Mouse (Mus musculus) layer of hippocampus, adult 11-12 months (tissue): ENCODE measurements around the gene Rfc4.
A peak's percentile ranks its signal among the peaks of the same experiment; 100 is the strongest.

Experiments
- DNase-seq: peaks from one replicate; pipeline ENCODE4 v3.0.0; 2022; ENCODE audit warnings: low spot score

Gene Rfc4

DNA sequence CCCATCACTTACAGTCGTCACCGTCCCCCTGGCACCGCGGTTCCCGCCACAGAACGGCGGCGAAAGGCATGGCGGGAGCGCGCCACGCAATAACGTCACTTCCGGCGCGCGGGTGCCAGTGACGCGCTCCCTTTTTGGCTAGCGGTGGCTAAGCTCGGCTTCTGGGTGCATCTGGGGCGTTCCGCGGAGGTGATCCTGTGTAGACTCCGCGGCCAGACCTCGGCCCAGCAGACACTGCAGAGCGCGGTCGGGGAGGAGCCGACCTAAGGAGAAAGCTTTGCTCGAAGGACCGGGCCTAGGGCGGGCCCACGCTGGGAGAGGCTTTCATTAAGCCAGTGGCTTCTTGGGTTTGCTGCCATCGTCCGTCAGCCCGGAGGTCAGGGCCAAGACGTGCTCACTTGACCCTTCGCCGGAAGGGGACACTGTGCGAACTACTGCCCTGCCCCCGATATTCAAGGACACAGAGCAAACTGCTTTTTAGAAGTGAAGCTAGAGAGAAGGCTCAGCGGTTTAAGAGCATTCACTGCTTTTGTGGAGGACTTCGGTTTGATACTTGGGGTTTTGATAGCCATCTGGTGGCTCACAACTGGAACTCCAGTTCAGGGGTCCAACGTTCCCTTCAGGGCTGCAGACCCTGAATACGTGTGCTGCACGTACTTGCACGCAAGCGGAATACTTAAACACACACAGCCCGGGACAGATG is at the start of gene Rfc4:
Rfc4 (minus strand) TSS at position 65 of the 703 bp plus-strand sequence.
- peak; percentile 91 for DNase-seq

DNA sequence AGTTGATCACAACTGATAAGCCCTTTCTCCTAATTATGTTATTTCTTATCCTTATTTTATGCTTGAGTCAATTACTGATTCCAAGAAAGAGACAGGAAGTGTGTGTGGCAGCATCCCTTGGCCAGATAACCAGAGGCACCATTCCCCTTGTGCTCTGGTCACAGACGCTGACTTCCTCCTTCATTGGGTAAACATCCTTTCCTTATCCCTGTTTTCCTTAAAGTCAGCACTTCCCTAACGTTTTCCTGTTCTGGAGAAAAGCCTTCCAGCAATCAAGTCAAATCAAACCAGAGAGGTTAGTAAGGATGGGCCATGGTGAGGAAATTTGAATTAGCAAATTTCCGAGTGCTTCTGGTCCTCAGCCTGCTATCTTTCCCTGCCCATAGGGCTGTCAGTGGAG is 48.4 kb upstream of the Rfc4 start:
- DNase-seq: no peak

- no peak for DNase-seq
Measured at GRCm38 (mm10) chr16:23174855-23175254, 47.3 kb upstream of the Rfc4 start.

- no peak for DNase-seq
Measured at GRCm38 (mm10) chr16:23173904-23174303, 46.4 kb upstream of the Rfc4 start.

DNA sequence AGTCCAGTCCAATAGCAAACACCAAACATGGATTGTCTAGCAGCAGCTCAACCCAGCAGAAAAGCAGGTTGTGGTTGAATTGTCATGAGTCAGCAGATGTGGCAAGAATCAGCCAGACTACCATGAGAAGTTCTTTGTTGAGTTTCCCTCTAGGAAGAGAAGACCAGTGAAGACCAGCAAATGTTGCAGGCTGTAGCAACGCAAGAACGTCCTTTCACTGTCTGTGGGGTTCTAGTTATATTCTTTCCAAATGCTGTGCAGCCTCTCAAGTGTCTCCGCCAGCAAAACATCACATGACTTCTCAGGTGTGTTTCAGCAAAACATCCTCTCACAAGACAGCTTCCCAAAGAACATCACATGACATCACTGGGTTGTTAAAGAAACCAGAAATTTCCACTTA is 43.3 kb upstream of the Rfc4 start:
- no peak for DNase-seq

GRCm38 (mm10) chr16:23167079-23167478 is 39.5 kb upstream of the Rfc4 start:
- DNase-seq: no peak

DNA sequence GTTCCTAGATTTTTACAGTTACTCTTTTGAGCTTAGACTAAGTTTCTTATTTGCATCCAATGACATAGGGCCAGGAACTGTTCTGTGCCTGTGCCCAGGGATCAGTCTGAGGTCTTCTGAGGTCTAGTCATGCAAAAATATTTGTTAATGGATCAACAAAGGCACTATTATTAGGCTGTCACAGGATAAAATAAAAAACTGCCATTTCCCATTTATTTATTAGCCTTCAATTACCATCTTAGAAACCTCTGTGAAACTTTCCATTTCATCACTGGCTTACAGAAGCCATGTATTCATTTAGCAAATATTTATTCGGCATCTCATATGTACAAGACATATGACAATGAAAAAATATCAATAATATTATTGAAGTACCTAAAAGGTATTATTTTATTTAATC is 39.1 kb upstream of the Rfc4 start:
- no peak for DNase-seq

- no peak for DNase-seq
Measured at GRCm38 (mm10) chr16:23165441-23165840, 37.9 kb upstream of the Rfc4 start.

DNA sequence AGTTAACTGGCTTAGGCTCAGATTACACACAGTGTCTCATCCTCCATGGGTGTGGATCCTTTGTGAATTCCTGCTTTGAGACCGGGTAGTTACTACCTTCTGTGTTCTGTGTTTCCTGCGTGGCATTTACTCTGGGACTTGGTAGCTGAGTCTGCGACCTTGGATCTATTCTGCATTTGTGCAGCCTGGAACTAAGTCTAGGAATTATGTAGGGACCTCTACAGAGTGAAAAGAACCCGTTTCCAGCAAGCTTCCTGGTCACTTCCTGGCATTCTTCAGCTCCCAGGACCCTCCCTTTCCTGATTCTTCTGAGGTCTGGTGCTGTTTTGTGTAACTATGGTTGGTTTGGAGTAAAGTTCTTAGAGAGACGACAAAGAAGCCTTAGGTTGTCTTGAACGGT is 36.9 kb upstream of the Rfc4 start:
- DNase-seq: no peak

- DNase-seq: no peak
Measured at GRCm38 (mm10) chr16:23162116-23162515, 34.6 kb upstream of the Rfc4 start.

- DNase-seq: no peak
Measured at GRCm38 (mm10) chr16:23159749-23160148, 32.2 kb upstream of the Rfc4 start.

GRCm38 (mm10) chr16:23158957-23159356 is 31.4 kb upstream of the Rfc4 start:
- DNase-seq: no peak

GRCm38 (mm10) chr16:23158292-23158691 is 30.8 kb upstream of the Rfc4 start:
- no peak for DNase-seq

GRCm38 (mm10) chr16:23157013-23157412 is 29.5 kb upstream of the Rfc4 start:
- no peak for DNase-seq

GRCm38 (mm10) chr16:23154261-23154660 is 26.7 kb upstream of the Rfc4 start:
- DNase-seq: no peak

DNA sequence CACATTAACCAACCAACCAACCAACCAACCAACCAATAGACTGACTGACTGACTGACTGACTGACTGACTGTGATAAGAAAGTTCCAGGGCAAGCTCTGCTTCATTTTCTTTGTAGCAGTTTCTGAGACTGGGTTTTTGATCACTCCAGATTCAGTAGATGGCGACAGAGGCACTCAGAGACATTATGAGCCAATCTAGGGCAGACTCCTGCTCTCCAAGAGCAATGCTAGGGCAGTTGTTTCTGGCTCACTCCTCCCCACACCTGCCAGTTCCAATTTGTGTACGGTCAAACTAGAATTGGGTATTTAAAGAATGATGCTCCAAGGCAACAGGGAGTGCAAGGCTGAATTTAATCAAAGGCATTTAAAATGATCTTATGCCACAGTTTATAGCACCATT is 23.9 kb upstream of the Rfc4 start:
- DNase-seq: peak; percentile 57

DNA sequence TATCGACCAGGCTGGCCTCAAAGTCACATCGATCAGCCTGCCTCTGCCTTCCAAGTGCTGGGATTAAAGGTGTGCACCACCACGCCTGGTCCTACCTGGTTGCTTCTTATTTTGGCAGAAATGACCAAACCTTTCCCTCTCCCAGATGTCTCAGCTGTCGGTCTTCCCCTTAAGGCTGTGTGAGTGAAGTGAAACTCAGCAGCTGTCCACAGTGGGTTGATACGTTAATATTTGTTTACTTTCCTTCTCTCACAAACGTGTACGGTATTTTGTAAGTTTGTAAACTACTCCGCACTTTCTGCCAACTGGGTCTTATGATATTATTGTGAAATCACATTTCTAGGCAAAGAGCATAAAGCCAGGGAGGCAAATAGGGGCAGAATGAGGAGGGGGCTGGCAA is 21.9 kb upstream of the Rfc4 start:
- DNase-seq: no peak

- no peak for DNase-seq
Measured at GRCm38 (mm10) chr16:23148936-23149335, 21.4 kb upstream of the Rfc4 start.

GRCm38 (mm10) chr16:23146280-23146679 is 18.7 kb upstream of the Rfc4 start, which contains the start of gene Adipoq:
Adipoq (plus strand) TSS chr16:23146536.
- DNase-seq: no peak

DNA sequence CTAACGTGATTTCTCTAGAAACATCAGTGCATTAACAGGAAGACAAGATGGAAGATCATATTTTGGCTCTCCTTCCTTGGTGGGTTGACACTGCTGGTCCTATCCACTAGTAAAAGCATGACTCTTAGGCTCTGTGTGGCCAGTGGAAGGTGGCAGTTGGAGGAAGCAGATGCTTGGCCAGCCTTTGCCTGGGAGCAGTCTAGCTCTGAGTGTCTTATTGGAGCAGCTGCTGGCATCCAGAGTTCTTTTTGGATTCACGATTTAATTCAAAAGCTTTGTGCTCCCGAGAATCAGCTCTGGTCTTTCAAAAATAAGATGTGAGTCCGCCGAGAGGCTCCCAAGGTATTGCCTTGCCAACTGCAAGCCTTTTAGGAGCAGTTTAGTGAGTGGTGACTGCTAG is 17.7 kb upstream of the Rfc4 start:
- DNase-seq: no peak

DNA sequence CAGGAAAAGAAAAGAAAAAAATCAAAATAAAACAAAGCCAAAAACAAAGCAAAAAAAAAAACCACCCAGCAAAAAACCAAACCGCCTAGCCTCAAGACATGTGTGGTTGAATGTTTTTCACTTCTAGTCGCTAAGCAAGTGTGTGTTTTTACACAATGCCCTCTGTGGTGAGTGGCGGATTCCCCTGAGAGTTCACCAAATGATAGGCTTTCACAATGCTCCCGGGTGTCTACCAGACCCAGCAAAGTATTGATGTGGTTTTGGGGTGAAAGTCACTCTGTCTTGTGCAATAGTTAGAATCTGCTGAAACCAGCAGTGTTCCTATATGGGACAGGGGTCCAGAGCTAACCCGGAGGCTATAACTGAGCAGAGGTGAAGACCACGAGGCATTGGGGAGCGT is 16.8 kb upstream of the Rfc4 start:
- DNase-seq: no peak

- no peak for DNase-seq
Measured at GRCm38 (mm10) chr16:23140911-23141310, 13.4 kb upstream of the Rfc4 start.

DNA sequence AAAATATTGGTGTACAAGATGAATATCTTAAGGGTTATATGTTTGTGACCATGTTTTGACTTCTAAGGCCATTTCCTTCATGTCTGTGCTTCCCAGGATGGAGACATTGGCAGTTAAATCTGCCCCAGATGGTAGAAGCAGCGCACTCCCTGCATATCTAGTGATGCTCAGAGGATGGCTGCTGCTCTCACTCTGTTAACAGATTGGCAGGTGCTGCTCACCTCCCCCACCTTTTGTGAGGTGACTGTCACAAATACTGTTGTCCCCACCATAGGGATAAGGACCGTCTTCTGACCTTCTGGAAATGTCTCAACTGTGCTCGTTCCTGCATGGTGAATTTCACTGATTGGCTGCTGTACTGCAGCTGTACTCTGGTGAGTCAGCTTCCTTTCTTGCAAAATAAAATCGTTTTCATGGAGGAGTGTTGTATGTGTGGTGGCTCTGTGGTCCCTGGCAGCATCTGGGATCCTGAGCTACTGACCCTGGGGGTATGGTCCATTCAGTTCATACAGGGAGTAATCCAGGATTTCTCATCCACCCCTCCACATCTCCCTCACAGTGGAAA is 9.0 kb upstream of the Rfc4 start:
- DNase-seq: no peak
